Mouse (Mus musculus) megakaryocyte, embryonic 14.5 days (primary cell): Measurements from ENCODE around the gene Arhgef16.

Experiments used
- FLI1 ChIP-seq: IDR thresholded peaks from 2 replicates; pipeline ENCODE4 v1.6.1; 2012; ENCODE audit warnings: low read length, inconsistent platforms, mixed read lengths
- GATA1 ChIP-seq: IDR thresholded peaks from 3 replicates; pipeline ENCODE4 v1.6.1; 2012; ENCODE audit warnings: mixed read lengths, low read length, inconsistent platforms, borderline replicate concordance

GRCm38 (mm10) chr4:154312143-154312812 is 10.8 kb upstream of the Arhgef16 start:
- no peak for TF ChIP-seq GATA1
- no peak for TF ChIP-seq FLI1
